9 mouse cellular contexts compared by ENCODE assay signal in genomic region chr4:152424922-152425321, GRCm38 (mm10). TPM values are rescaled to one million over a fixed set of nuclear protein-coding genes. Genes with fewer than 3 reads are reported as not detected.
DNase-seq lines count a peak whose midpoint lies in the region; ATAC-seq and TF ChIP-seq lines count a peak whose summit lies in the region.
"Had no signal": no experiment of that assay in that cellular context is flagged by ENCODE, and none has a peak within 500 bp of the region (broad histone marks: within the 10 kb centered on the region; RNA-seq: fewer than 3 reads in every experiment).

No protein-coding gene starts in this region.

- no peak for DNase-seq in kidney, adult 2 months
- no peak for DNase-seq in kidney, postnatal 25 days
- DNase-seq in B cell, adult 2 months = peak; percentile 68 to 69
- DNase-seq in MEL (ENCODE audit: low read depth, low spot score) = peak; percentile 72
- DNase-seq in liver, embryonic 14.5 days (ENCODE audit: low read depth in 3 of 3, low spot score in 3 of 3) = no peak
- no peak for DNase-seq in adrenal gland, postnatal 25 days
- no peak for DNase-seq in frontal cortex, postnatal 25 days (ENCODE audit: low spot score in 2 of 2)

- no peaks in the 10 kb centered on the region for H3K4me1 ChIP-seq in kidney, adult 2 months (ENCODE audit: control insufficient read depth, insufficient read depth, low read length)
- no peaks in the 10 kb centered on the region for H3K4me1 ChIP-seq in MEL (ENCODE audit: control insufficient read depth in 1 of 2, insufficient read depth in 2 of 2, low read length in 2 of 2)
- H3K4me1 ChIP-seq in liver, embryonic 14.5 days (replicated peaks; ENCODE audit: control insufficient read depth in 2 of 2, insufficient read depth in 2 of 2, low read length in 1 of 2) = no peaks in the 10 kb centered on the region

- no peaks in the 10 kb centered on the region for H3K9me3 ChIP-seq in MEL (replicated peaks; ENCODE audit: insufficient read depth, low read length)
- no peaks in the 10 kb centered on the region for H3K9me3 ChIP-seq in liver, embryonic 14.5 days (ENCODE audit: control insufficient read depth, low read length)

- no peak for TF ChIP-seq EP300 in MEL (IDR thresholded peaks at IDR 0.05; ENCODE audit: low read depth in 1 of 2, low read length in 2 of 2)
- no peak for TF ChIP-seq EP300 in liver, embryonic 14.5 days (IDR thresholded peaks at IDR 0.05; ENCODE audit: low read depth)

- no peaks in the 10 kb centered on the region for H3K36me3 ChIP-seq in kidney, adult 2 months (ENCODE audit: control insufficient read depth, insufficient read depth, low read length)
- no peaks in the 10 kb centered on the region; a peak in 1 of 4 replicates for H3K36me3 ChIP-seq in MEL (ENCODE audit: control insufficient read depth in 1 of 2, insufficient read depth in 2 of 2, low read length in 2 of 2)
- no peaks in the 10 kb centered on the region for H3K36me3 ChIP-seq in liver, embryonic 14.5 days (replicated peaks; ENCODE audit: control insufficient read depth, insufficient read depth, low read depth)

- no peak for TF ChIP-seq POLR2A in kidney, adult 2 months (IDR thresholded peaks at IDR 0.05; ENCODE audit: low read depth, low read length)
- no peak for TF ChIP-seq POLR2A in MEL (IDR thresholded peaks at IDR 0.05; ENCODE audit: control insufficient read depth in 1 of 2, insufficient read depth in 1 of 2, low read depth in 1 of 2, low read length in 2 of 2, poor library complexity in 1 of 2)

- 72% methylated on average over 5 of the region's 5 CpGs for WGBS in kidney, adult 2 months
- 60% methylated on average over 5 of the region's 5 CpGs for whole genome bisulfite sequencing in liver, embryonic 14.5 days (ENCODE audit: insufficient replicate concordance)

- H3K27ac ChIP-seq in kidney, adult 2 months (ENCODE audit: insufficient read depth, low read depth, low read length) = no peak overlapping the region
- no peak overlapping the region for H3K27ac ChIP-seq in MEL (ENCODE audit: control insufficient read depth, low read depth, low read length)
- H3K27ac ChIP-seq in liver, embryonic 14.5 days = no peak overlapping the region
- H3K27ac ChIP-seq: macrophage had no signal

- H3K9ac ChIP-seq in MEL (ENCODE audit: control insufficient read depth, low read depth, low read length, poor library complexity, severe bottlenecking) = no peak overlapping the region
- no peak overlapping the region for H3K9ac ChIP-seq in liver, embryonic 14.5 days (replicated peaks)

- no peak overlapping the region for H3K4me3 ChIP-seq in kidney, adult 2 months (ENCODE audit: insufficient read depth, low read depth, low read length)
- no peak overlapping the region for H3K4me3 ChIP-seq in MEL (ENCODE audit: control insufficient read depth in 1 of 2, insufficient read depth in 1 of 2, low read depth in 2 of 2, low read length in 2 of 2)
- H3K4me3 ChIP-seq in liver, embryonic 14.5 days (ENCODE audit: insufficient read depth in 1 of 2, low read depth in 2 of 2, low read length in 2 of 2) = no peak overlapping the region

- no peak overlapping the region for H3K4me2 ChIP-seq in liver, embryonic 14.5 days (ENCODE audit: low read depth)

- no peaks in the 10 kb centered on the region for H3K27me3 ChIP-seq in kidney, adult 2 months (replicated peaks; ENCODE audit: control insufficient read depth, insufficient read depth, low read length)
- no peaks in the 10 kb centered on the region for H3K27me3 ChIP-seq in MEL (ENCODE audit: control insufficient read depth in 1 of 2, insufficient read depth in 2 of 2, low read length in 2 of 2)
- no peaks in the 10 kb centered on the region for H3K27me3 ChIP-seq in liver, embryonic 14.5 days (ENCODE audit: control insufficient read depth, insufficient read depth, low read length)

- ATAC-seq in liver, embryonic 14.5 days (ENCODE audit: insufficient read depth) = no peak
- ATAC-seq in cerebellum, adult (ENCODE audit: insufficient number of reproducible peaks, low FRiP score, low TSS enrichment) = no peak

- peak; percentile 47 for TF ChIP-seq CTCF in kidney, adult 2 months (conservative IDR thresholded peaks at IDR 0.05; ENCODE audit: insufficient read depth, insufficient read length, low read depth, low read length)
- TF ChIP-seq CTCF in MEL (IDR thresholded peaks at IDR 0.05 in 2 of 3, conservative IDR thresholded peaks at IDR 0.05 in 1 of 3; ENCODE audit: control insufficient read depth in 1 of 3, insufficient read depth in 1 of 3, low read depth in 2 of 3, low read length in 3 of 3, poor library complexity in 1 of 3, severe bottlenecking in 1 of 3) = peak; percentile 62 to 80 (median 65)
- TF ChIP-seq CTCF in liver, embryonic 14.5 days (IDR thresholded peaks at IDR 0.05; ENCODE audit: low read depth) = peak; percentile 81

- no peaks in the 10 kb centered on the region for H3K79me2 ChIP-seq in MEL (ENCODE audit: control insufficient read depth, insufficient read depth, low read length, poor library complexity)

- TF ChIP-seq RAD21 in MEL (IDR thresholded peaks at IDR 0.05; ENCODE audit: low read depth, low read length) = no peak; the same call in 1 of the 2 replicates

TF ChIP-seq in MEL, 35 proteins besides CTCF, POLR2A, EP300 and RAD21:
- TF ChIP-seq SMC3 (IDR thresholded peaks at IDR 0.05; ENCODE audit: low read depth, low read length) = peak; percentile 35
- TF ChIP-seq ELF1 (IDR thresholded peaks at IDR 0.05; ENCODE audit: low read depth, low read length) = peak; percentile 57
- no peak for TF ChIP-seq UBTF (IDR thresholded peaks at IDR 0.05; ENCODE audit: borderline replicate concordance, insufficient read depth, low read depth, low read length)

RNA-seq across cellular contexts. Expression of gene Nphp4, which starts 51.6 kb away (rescaled TPM):
- 2.2 and 2.4 TPM in 2 replicates for polyA plus RNA-seq in kidney, adult 2 months (2012; rRNA removed)
- not detected in 2 replicates for total RNA-seq in MEL (2012; rRNA removed)
- polyA plus RNA-seq in MEL (2012; ENCODE audit: insufficient read depth in 1 of 2, insufficient read length in 2 of 2, low read depth in 1 of 2, low replicate concordance in 2 of 2, missing spikeins in 1 of 2) = not detected
- polyA plus RNA-seq in liver, embryonic 14.5 days (2012; rRNA removed) = 0.11 and 0.13 TPM in 2 replicates
- polyA plus RNA-seq in liver, embryonic 14.5 days (2014; fragmentation: Nextera tagmentation; extraction: Ambion mirVana) = 0.24 TPM in 1 of 2 replicates, not detected in the other
- total RNA-seq in adrenal gland, postnatal 25 days (2021) = 2.7 and 4.1 TPM in 2 replicates

RNA-seq across cellular contexts. Expression of gene Kcnab2, which starts 52.7 kb away (rescaled TPM):
- 4.6 and 6.1 TPM in 2 replicates for polyA plus RNA-seq in kidney, adult 2 months (2012; rRNA removed)
- 82.6 and 82.9 TPM in 2 replicates for total RNA-seq in MEL (2012; rRNA removed)
- 100 to 1,000 TPM in 1 of 2 experiments, not detected in 1; 118 TPM for polyA plus RNA-seq in MEL (2012; ENCODE audit: insufficient read depth in 1 of 2, insufficient read length in 2 of 2, low read depth in 1 of 2, low replicate concordance in 2 of 2, missing spikeins in 1 of 2)
- 3.2 and 3.3 TPM in 2 replicates for polyA plus RNA-seq in liver, embryonic 14.5 days (2012; rRNA removed)
- 5.9 and 6.3 TPM in 2 replicates for polyA plus RNA-seq in liver, embryonic 14.5 days (2014; fragmentation: Nextera tagmentation; extraction: Ambion mirVana)
- total RNA-seq in adrenal gland, postnatal 25 days (2021) = 4.4 and 8.4 TPM in 2 replicates

Comparison
In these comparisons a context has a peak if more than half of its experiments do, and no peak if none do; other contexts are left out.
1. DNase-seq: peak in B cell, adult 2 months (2 of 2) and MEL (single experiment); none in kidney, adult 2 months (single experiment), kidney, postnatal 25 days (0 of 2), liver, embryonic 14.5 days (0 of 3), adrenal gland, postnatal 25 days (single experiment) and frontal cortex, postnatal 25 days (0 of 2).
2. Peak in every context shown above with its lines, with median percentiles within 50 percentile points of each other: CTCF ChIP-seq.